Mouse (Mus musculus) MEL (cell line): ENCODE data around the gene Ccl3. TPM values are rescaled to one million over a fixed set of nuclear protein-coding genes. Genes with fewer than 3 reads are reported as not detected.

Experiments used
- DNase-seq: peaks from one replicate; pipeline ENCODE4 v3.0.0; 2011; ENCODE audit warnings: low read depth, low spot score
- H3K27ac ChIP-seq: 2 replicates; pipeline ENCODE4 v1.5.1; 2012; ENCODE audit warnings: low read depth, mild to moderate bottlenecking, control low read depth, low read length, moderate library complexity; ENCODE audit not compliant: control insufficient read depth
- H3K27me3 ChIP-seq, 2 experiments: fragments of 150-350 bp in 1 of 2; sonication (generic) in 1 of 2; 2 replicates each; pipeline ENCODE4 v1.6.1; 2012; ENCODE audit warnings: low read length in 2 of 2, mild to moderate bottlenecking in 2 of 2, improper control_type of control experiment in 1 of 2, moderate library complexity in 1 of 2; ENCODE audit not compliant: insufficient read depth in 2 of 2, control insufficient read depth in 1 of 2
- H3K36me3 ChIP-seq, 2 experiments: 2 replicates each; pipeline ENCODE4 v1.6.1; 2012 to 2014; ENCODE audit warnings: low read length in 2 of 2, improper control_type of control experiment in 1 of 2, inconsistent platforms in 1 of 2, mild to moderate bottlenecking in 1 of 2; ENCODE audit not compliant: insufficient read depth in 2 of 2, control insufficient read depth in 1 of 2
- H3K4me1 ChIP-seq, 2 experiments: fragments of 150-350 bp in 1 of 2; sonication (generic) in 1 of 2; 2 replicates each; pipeline ENCODE4 v1.6.1; 2012; ENCODE audit warnings: low read length in 2 of 2, improper control_type of control experiment in 1 of 2, mild to moderate bottlenecking in 1 of 2; ENCODE audit not compliant: insufficient read depth in 2 of 2, control insufficient read depth in 1 of 2
- H3K4me3 ChIP-seq, 2 experiments: fragments of 150-350 bp in 1 of 2; sonication (generic) in 1 of 2; 2 replicates each; pipeline ENCODE4 v1.5.1; 2012; ENCODE audit warnings: low read depth in 2 of 2, low read length in 2 of 2, mild to moderate bottlenecking in 2 of 2, moderate library complexity in 2 of 2, control low read depth in 1 of 2, improper control_type of control experiment in 1 of 2; ENCODE audit not compliant: control insufficient read depth in 1 of 2, insufficient read depth in 1 of 2
- H3K79me2 ChIP-seq: 2 replicates; pipeline ENCODE4 v1.6.1; 2012; ENCODE audit warnings: mild to moderate bottlenecking, low read length, moderate library complexity; ENCODE audit not compliant: control insufficient read depth, poor library complexity, insufficient read depth
- H3K9ac ChIP-seq: 2 replicates; pipeline ENCODE4 v1.6.1; 2012; ENCODE audit warnings: low read depth, mild to moderate bottlenecking, control low read depth, low read length, moderate library complexity; ENCODE audit not compliant: control insufficient read depth, poor library complexity, severe bottlenecking
- H3K9me3 ChIP-seq: fragments of 150-350 bp; sonication (generic); replicated peaks from 2 replicates; pipeline ENCODE4 v1.6.1; 2012; ENCODE audit warnings: mild to moderate bottlenecking, low read length, improper control_type of control experiment, moderate library complexity; ENCODE audit not compliant: insufficient read depth
- CHD1 ChIP-seq: IDR thresholded peaks from 2 replicates; pipeline ENCODE4 v1.6.1; 2012; ENCODE audit warnings: low read depth, mild to moderate bottlenecking, inconsistent platforms, low read length, improper control_type of control experiment
- CTCF ChIP-seq, 3 experiments: IDR thresholded peaks in 2 of 3; conservative IDR thresholded peaks in 1 of 3; 2 replicates each; pipeline ENCODE4 v1.5.1; 2011 to 2012; ENCODE audit warnings: low read length in 3 of 3, low read depth in 2 of 3, mild to moderate bottlenecking in 2 of 3, improper control_type of control experiment in 1 of 3, inconsistent platforms in 1 of 3, mixed read lengths in 1 of 3, moderate library complexity in 1 of 3; ENCODE audit not compliant: control insufficient read depth in 1 of 3, insufficient read depth in 1 of 3, poor library complexity in 1 of 3, severe bottlenecking in 1 of 3
- E2F4 ChIP-seq: IDR thresholded peaks from 2 replicates; pipeline ENCODE4 v1.6.1; 2011; ENCODE audit warnings: low read depth, low read length, improper control_type of control experiment, borderline replicate concordance
- ETS1 ChIP-seq: IDR thresholded peaks from 2 replicates; pipeline ENCODE4 v1.6.1; 2012; ENCODE audit warnings: low read depth, mild to moderate bottlenecking, inconsistent platforms, low read length, improper control_type of control experiment, moderate library complexity
- HCFC1 ChIP-seq: IDR thresholded peaks from 2 replicates; pipeline ENCODE4 v1.6.1; 2012; ENCODE audit warnings: low read depth, mild to moderate bottlenecking, inconsistent platforms, low read length, improper control_type of control experiment, moderate library complexity
- JUND ChIP-seq: IDR thresholded peaks from 2 replicates; pipeline ENCODE4 v1.6.1; 2011; ENCODE audit warnings: low read depth, mild to moderate bottlenecking, improper control_type of control experiment, low read length
- KAT2A ChIP-seq: conservative IDR thresholded peaks from 2 replicates; pipeline ENCODE4 v1.6.1; 2012; ENCODE audit warnings: low read depth, low read length, improper control_type of control experiment, inconsistent platforms
- MEF2A ChIP-seq: IDR thresholded peaks from 2 replicates; pipeline ENCODE4 v1.6.1; 2014; ENCODE audit warnings: low read depth, mild to moderate bottlenecking, inconsistent platforms, low read length, improper control_type of control experiment; ENCODE audit not compliant: poor library complexity, insufficient replicate concordance, severe bottlenecking; ENCODE audit errors: extremely low read depth
- MXI1 ChIP-seq: IDR thresholded peaks from 2 replicates; pipeline ENCODE4 v1.6.1; 2011; ENCODE audit warnings: mild to moderate bottlenecking, low read depth, low read length, improper control_type of control experiment
- MYC ChIP-seq: IDR thresholded peaks from 2 replicates; pipeline ENCODE4 v1.6.1; 2011; ENCODE audit warnings: low read depth, mild to moderate bottlenecking, low read length, improper control_type of control experiment, moderate library complexity
- NRF1 ChIP-seq: IDR thresholded peaks from 2 replicates; pipeline ENCODE4 v1.6.1; 2014; ENCODE audit warnings: low read depth, mild to moderate bottlenecking, inconsistent platforms, low read length, improper control_type of control experiment, moderate library complexity; ENCODE audit not compliant: poor library complexity, insufficient read depth, severe bottlenecking
- POLR2A ChIP-seq, 2 experiments: IDR thresholded peaks; 2 replicates each; pipeline ENCODE4 v1.6.1; 2011 to 2012; ENCODE audit warnings: low read length in 2 of 2, mild to moderate bottlenecking in 2 of 2, control low read depth in 1 of 2, improper control_type of control experiment in 1 of 2, low read depth in 1 of 2, moderate library complexity in 1 of 2; ENCODE audit not compliant: control insufficient read depth in 1 of 2, insufficient read depth in 1 of 2, poor library complexity in 1 of 2
- POLR2AphosphoS2 ChIP-seq: IDR thresholded peaks from 2 replicates; pipeline ENCODE4 v1.6.1; 2011; ENCODE audit warnings: low read length, improper control_type of control experiment
- POLR2AphosphoS5 ChIP-seq: IDR thresholded peaks from 2 replicates; pipeline ENCODE4 v1.6.1; 2012; ENCODE audit warnings: low read depth, borderline replicate concordance, mild to moderate bottlenecking, inconsistent platforms, low read length, moderate library complexity, mixed read lengths
- RAD21 ChIP-seq: IDR thresholded peaks from 2 replicates; pipeline ENCODE4 v1.6.1; 2011; ENCODE audit warnings: mild to moderate bottlenecking, low read depth, low read length, improper control_type of control experiment
- SMC3 ChIP-seq: IDR thresholded peaks from 2 replicates; pipeline ENCODE4 v1.6.1; 2011; ENCODE audit warnings: low read depth, low read length, improper control_type of control experiment
- TAL1 ChIP-seq: IDR thresholded peaks from 2 replicates; pipeline ENCODE4 v1.6.1; 2012; ENCODE audit warnings: mild to moderate bottlenecking, inconsistent platforms, low read length, moderate library complexity, mixed read lengths
- UBTF ChIP-seq: IDR thresholded peaks from 2 replicates; pipeline ENCODE4 v1.6.1; 2012; ENCODE audit warnings: low read depth, mild to moderate bottlenecking, inconsistent platforms, low read length, improper control_type of control experiment, moderate library complexity, borderline replicate concordance; ENCODE audit not compliant: insufficient read depth
- USF1 ChIP-seq: IDR thresholded peaks from 2 replicates; pipeline ENCODE4 v1.6.1; 2014; ENCODE audit warnings: low read depth, mild to moderate bottlenecking, inconsistent platforms, low read length, improper control_type of control experiment, moderate library complexity
- USF2 ChIP-seq, 2 experiments: IDR thresholded peaks; 2 replicates each; pipeline ENCODE4 v1.6.1; 2011 to 2012; ENCODE audit warnings: improper control_type of control experiment in 2 of 2, low read length in 2 of 2, borderline replicate concordance in 1 of 2, inconsistent platforms in 1 of 2, low read depth in 1 of 2, mild to moderate bottlenecking in 1 of 2; ENCODE audit not compliant: insufficient read depth in 1 of 2
- ZNF384 ChIP-seq: IDR thresholded peaks from 2 replicates; pipeline ENCODE4 v1.6.1; 2012; ENCODE audit warnings: low read depth, mild to moderate bottlenecking, inconsistent platforms, low read length, improper control_type of control experiment
- polyA plus RNA-seq, 2 experiments: library from polyadenylated mRNA; stranded (reverse) in 1 of 2; unstranded in 1 of 2; fragments of >175 nt in 1 of 2; fragments of >200 nt in 1 of 2; gene quantifications; 2 replicates each; pipeline versions ENCODE4 v1.2.1 to v1.2.4; 2012; ENCODE audit warnings: low replicate concordance in 2 of 2, low read depth in 1 of 2; ENCODE audit not compliant: insufficient read length in 2 of 2, insufficient read depth in 1 of 2, missing spikeins in 1 of 2
- total RNA-seq: library from RNA; depleted of rRNA; stranded (reverse); fragments of 300-350 nt; gene quantifications from 2 replicates; pipeline ENCODE4 v1.2.3, GENCODE M21; 2012; rRNA removed

Ccl3 gene
- not detected in 2 replicates for total RNA-seq
- not detected for polyA plus RNA-seq

GRCm38 (mm10) chr11:83649305-83649841 lies at the start of gene Ccl3:
Ccl3 (minus strand) TSS chr11:83649355.
- no peaks in the 10 kb centered on the region for H3K79me2 ChIP-seq
- TF ChIP-seq ZNF384 (no peak), KAT2A (no peak), ETS1 (no peak), USF1 (no peak), HCFC1 (no peak), RAD21 (no peak), NRF1 (no peak), TAL1 (no peak)
- TF ChIP-seq, all 39 proteins: peak for 0
- Histone ChIP-seq H3K9me3 (no peaks in the 10 kb centered on the region), H3K27me3 (peaks cover 10 to 17% of the 10 kb centered on the region in 2 experiments), H3K36me3 (no peaks in the 10 kb centered on the region), H3K27ac (no peak within 1 kb of the TSS), H3K4me1 (no peaks in the 10 kb centered on the region), H3K4me3 (no peak within 1 kb of the TSS), H3K9ac (no peak within 1 kb of the TSS)
- DNase-seq = no peak

- Histone ChIP-seq H3K79me2 (no peaks in the 10 kb centered on the region), H3K27ac (no peak overlapping the region), H3K27me3 (peaks cover 4 to 9% of the 10 kb centered on the region in 2 experiments), H3K9me3 (no peaks in the 10 kb centered on the region), H3K9ac (no peak overlapping the region), H3K4me3 (no peak overlapping the region), H3K4me1 (no peaks in the 10 kb centered on the region), H3K36me3 (no peaks in the 10 kb centered on the region)
- no peak for TF ChIP-seq HCFC1
- no peak for TF ChIP-seq POLR2AphosphoS5
- no peak for TF ChIP-seq USF2 (IDR thresholded peaks at IDR 0.05; ENCODE audit: borderline replicate concordance in 1 of 2, insufficient read depth in 1 of 2, low read depth in 1 of 2, low read length in 2 of 2)
- no peak for TF ChIP-seq SMC3
- no peak for TF ChIP-seq CTCF (IDR thresholded peaks at IDR 0.05 in 2 of 3, conservative IDR thresholded peaks at IDR 0.05 in 1 of 3; ENCODE audit: control insufficient read depth in 1 of 3, insufficient read depth in 1 of 3, low read depth in 2 of 3, low read length in 3 of 3, poor library complexity in 1 of 3, severe bottlenecking in 1 of 3)
- TF ChIP-seq UBTF = no peak
- TF ChIP-seq POLR2AphosphoS2 = no peak
- no peak for TF ChIP-seq MEF2A
- no peak for TF ChIP-seq NRF1
- TF ChIP-seq MYC = no peak
- TF ChIP-seq KAT2A = no peak
- TF ChIP-seq E2F4 = no peak
- TF ChIP-seq JUND = no peak
- TF ChIP-seq CHD1 = no peak
- TF ChIP-seq MXI1 = no peak
- TF ChIP-seq POLR2A (IDR thresholded peaks at IDR 0.05; ENCODE audit: control insufficient read depth in 1 of 2, insufficient read depth in 1 of 2, low read depth in 1 of 2, low read length in 2 of 2, poor library complexity in 1 of 2) = no peak
- peak; percentile 1 for DNase-seq
Observed at GRCm38 (mm10) chr11:83692008-83692407, 42.9 kb upstream of the Ccl3 start.
